In the genomic region with DNA sequence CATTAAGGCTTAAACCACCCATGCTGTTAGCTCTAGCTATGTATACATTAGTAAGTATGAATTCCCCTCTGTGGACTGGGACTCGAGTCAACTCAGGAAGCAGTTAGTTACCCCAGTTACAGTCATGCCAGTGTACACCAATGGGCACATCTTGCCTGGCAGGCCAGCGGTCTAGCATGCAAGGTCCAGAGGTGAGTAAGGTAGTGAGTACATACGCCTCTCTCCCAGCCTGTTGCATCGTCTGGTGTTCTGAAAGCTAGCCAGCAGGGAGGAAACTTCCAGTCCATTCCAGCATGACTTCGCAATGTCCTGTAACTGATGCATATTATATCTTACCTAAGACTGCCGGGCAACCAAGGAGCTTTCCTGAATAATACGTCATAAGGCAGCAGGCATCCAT, we compare ENCODE assay signal across 16 mouse cellular contexts.
"Had no signal": no experiment of that assay in that cellular context is flagged by ENCODE, and none has a peak within 500 bp of the region (broad histone marks: within the 10 kb centered on the region; RNA-seq: fewer than 3 reads in every experiment).

No protein-coding gene starts in this region.

- H3K27me3 ChIP-seq: midbrain, embryonic 12.5 days; neural tube, embryonic 12.5 days had no signal

- ATAC-seq: midbrain, embryonic 16.5 days had no signal

- H3K27ac ChIP-seq: liver, embryonic 14.5 days; midbrain, embryonic 10.5 days; midbrain, embryonic 12.5 days; neural tube, embryonic 12.5 days had no signal

- DNase-seq: lung, adult 18-20 months; lung, embryonic 14.5 days; lung, postnatal 10 days; lung, postnatal 4 days; midbrain, embryonic 14.5 days; right cerebral cortex, postnatal 14 days; spleen, adult 18-20 months; thymus, adult 2 months; thymus, postnatal 25 days; thymus, postnatal 4 days had no signal

- H3K4me1 ChIP-seq: midbrain, embryonic 10.5 days; midbrain, embryonic 12.5 days; neural tube, embryonic 12.5 days had no signal

- H3K4me3 ChIP-seq: midbrain, embryonic 10.5 days; midbrain, embryonic 12.5 days; myocyte; neural tube, embryonic 12.5 days had no signal
